Mouse (Mus musculus) C2C12 (cell line): ENCODE results near the gene Wbp2nl.

ENCODE experiments used
- CEBPB ChIP-seq: IDR thresholded peaks from one replicate; pipeline ENCODE4 v1.6.1; 2011; ENCODE audit warnings: low read depth, mild to moderate bottlenecking, control low read depth, moderate library complexity
- CTCF ChIP-seq: IDR thresholded peaks from one replicate; pipeline ENCODE4 v1.5.1; 2011; ENCODE audit not compliant: control insufficient read depth, insufficient read depth, insufficient read length
- MAX ChIP-seq: IDR thresholded peaks from one replicate; pipeline ENCODE4 v1.6.1; 2011; ENCODE audit warnings: mild to moderate bottlenecking, control low read depth
- MYOG ChIP-seq: IDR thresholded peaks from one replicate; pipeline ENCODE4 v1.6.1; 2011; ENCODE audit not compliant: control insufficient read depth, insufficient read length; ENCODE audit errors: extremely low read depth
- USF1 ChIP-seq: IDR thresholded peaks from one replicate; pipeline ENCODE4 v1.6.1; 2011; ENCODE audit warnings: low read depth, mild to moderate bottlenecking, control low read depth, moderate library complexity

GRCm38 (mm10) chr15:82347852-82348251, 49.1 kb downstream of the Wbp2nl start:
- TF ChIP-seq CTCF (no peak), MYOG (no peak), MAX (no peak), USF1 (no peak), CEBPB (no peak)
